Mouse (Mus musculus) embryonic facial prominence, embryonic 14.5 days (tissue): ENCODE data around the gene Senp2. TPM values are rescaled to one million over a fixed set of nuclear protein-coding genes. Genes with fewer than 3 reads are reported as not detected.
"Not testable (repeated sequence)": the region's sequence is repeated elsewhere in the genome, so short reads cannot be mapped to it uniquely, and the experiment has no call there.

Source experiments
- ATAC-seq: fragments of 200-750 bp; cut with Nextera tagmentation; 2 replicates; pipeline ENCODE4 v1.8.0; 2017; ENCODE audit warnings: low read depth, moderate number of reproducible peaks, moderate TSS enrichment
- DNase-seq: peaks from one replicate; pipeline ENCODE4 v3.0.0-alpha.2; 2015; ENCODE audit warnings: low spot score
- H3K27ac ChIP-seq: fragments of 300-500 bp; sonication (generic); replicated peaks from 2 replicates; pipeline ENCODE4 v1.5.1; 2014; ENCODE audit warnings: low read depth, mild to moderate bottlenecking, low read length, moderate library complexity
- H3K27me3 ChIP-seq: fragments of 300-500 bp; sonication (generic); replicated peaks from 2 replicates; pipeline ENCODE4 v1.6.1; 2014; ENCODE audit warnings: low read length; ENCODE audit not compliant: control insufficient read depth, insufficient read depth
- H3K36me3 ChIP-seq: fragments of 300-500 bp; sonication (generic); 2 replicates; pipeline ENCODE4 v1.6.1; 2014; ENCODE audit warnings: low read length, mixed read lengths; ENCODE audit not compliant: control insufficient read depth, insufficient read depth
- H3K4me1 ChIP-seq: fragments of 300-500 bp; sonication (generic); 2 replicates; pipeline ENCODE4 v1.6.1; 2014; ENCODE audit warnings: antibody characterized with exemption, low read length; ENCODE audit not compliant: control insufficient read depth, insufficient read depth
- H3K4me2 ChIP-seq: fragments of 300-500 bp; sonication (generic); 2 replicates; pipeline ENCODE4 v1.6.1; 2014; ENCODE audit warnings: low read depth, mild to moderate bottlenecking, low read length, moderate library complexity, mixed read lengths
- H3K4me3 ChIP-seq: fragments of 300-500 bp; sonication (generic); 2 replicates; pipeline ENCODE4 v1.5.1; 2014; ENCODE audit warnings: low read depth, mild to moderate bottlenecking, low read length
- H3K9ac ChIP-seq: fragments of 300-500 bp; sonication (generic); 2 replicates; pipeline ENCODE4 v1.6.1; 2014; ENCODE audit warnings: low read depth, mild to moderate bottlenecking, low read length, moderate library complexity, mixed read lengths
- H3K9me3 ChIP-seq: fragments of 300-500 bp; sonication (generic); 2 replicates; pipeline ENCODE4 v1.6.1; 2016; ENCODE audit warnings: low read length; ENCODE audit not compliant: control insufficient read depth
- WGBS: fragments of 180-500 bp; shearing (Covaris S2); extraction: QIAGEN DNeasy Blood & Tissue Kit; methylation state at CpG from one replicate; pipeline ENCODE4 v1.1.7; 2014; 5-methylcytosine and 5-hydroxymethylcytosine counted together
- polyA plus RNA-seq: library from polyadenylated mRNA; unstranded; fragments of >200 nt; fragmentation: Nextera tagmentation; extraction: Ambion mirVana; gene quantifications from 2 replicates; pipeline ENCODE4 v1.2.1, GENCODE M21; 2014

Senp2 gene
- polyA plus RNA-seq, 1 experiment from 2014 or later = 44.4 TPM

DNA sequence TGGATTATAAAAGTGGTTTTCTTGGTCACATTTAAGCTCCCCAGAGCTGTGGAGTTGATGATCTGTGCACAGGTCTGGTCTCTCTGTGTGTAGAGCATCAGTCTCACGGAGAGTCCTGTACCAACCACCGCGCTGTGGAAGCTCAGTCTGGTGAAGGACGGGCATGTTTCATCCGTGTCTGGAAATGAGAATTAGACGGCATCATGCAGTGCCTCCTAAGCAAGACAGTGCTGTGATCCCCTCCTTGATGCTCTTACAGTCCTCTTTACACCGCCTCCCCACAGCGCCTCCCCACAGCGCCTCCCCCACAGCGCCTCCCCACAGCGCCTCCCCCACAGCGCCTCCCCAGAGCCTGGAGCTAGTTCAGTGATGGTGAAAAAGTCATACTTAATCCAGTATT lies 25.2 kb upstream of the Senp2 start:
- Histone ChIP-seq H3K27ac (no peak overlapping the region), H3K27me3 (no peaks in the 10 kb centered on the region), H3K36me3 (no peaks in the 10 kb centered on the region), H3K9me3 (no peaks in the 10 kb centered on the region), H3K4me2 (no peak overlapping the region), H3K9ac (no peak overlapping the region), H3K4me1 (no peaks in the 10 kb centered on the region), H3K4me3 (no peak overlapping the region)
- DNase-seq = no peak
- no peak for ATAC-seq
- 89% methylated on average over 12 of the region's 12 CpGs for WGBS

DNA sequence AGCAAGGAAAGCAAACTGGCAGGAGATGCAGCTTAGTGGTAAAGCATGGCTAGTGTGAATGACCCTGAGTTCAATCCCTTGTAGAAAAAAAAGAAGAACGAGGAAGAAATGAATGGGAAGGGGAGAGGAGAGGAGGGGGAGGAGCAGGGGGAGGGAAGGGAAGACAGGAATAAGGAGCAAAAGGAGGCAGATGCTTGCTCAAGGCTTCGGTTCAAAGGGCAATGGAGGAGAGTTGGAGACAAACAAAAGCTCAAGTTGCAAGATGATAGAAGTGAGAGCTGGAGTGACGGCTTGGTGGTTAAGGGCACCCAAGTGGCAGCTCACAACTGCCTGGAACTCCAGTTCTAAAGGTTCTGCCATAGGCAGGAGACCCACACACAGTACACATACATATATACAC lies 23.1 kb upstream of the Senp2 start:
- Histone ChIP-seq H3K27me3 (no peaks in the 10 kb centered on the region), H3K9me3 (no peaks in the 10 kb centered on the region), H3K9ac (no peak overlapping the region), H3K4me2 (no peak overlapping the region), H3K36me3 (no peaks in the 10 kb centered on the region), H3K27ac (no peak overlapping the region), H3K4me3 (no peak overlapping the region), H3K4me1 (no peaks in the 10 kb centered on the region)
- no peak for DNase-seq
- WGBS = 42% methylated on average over 3 of the region's 3 CpGs
- ATAC-seq = no peak

DNA sequence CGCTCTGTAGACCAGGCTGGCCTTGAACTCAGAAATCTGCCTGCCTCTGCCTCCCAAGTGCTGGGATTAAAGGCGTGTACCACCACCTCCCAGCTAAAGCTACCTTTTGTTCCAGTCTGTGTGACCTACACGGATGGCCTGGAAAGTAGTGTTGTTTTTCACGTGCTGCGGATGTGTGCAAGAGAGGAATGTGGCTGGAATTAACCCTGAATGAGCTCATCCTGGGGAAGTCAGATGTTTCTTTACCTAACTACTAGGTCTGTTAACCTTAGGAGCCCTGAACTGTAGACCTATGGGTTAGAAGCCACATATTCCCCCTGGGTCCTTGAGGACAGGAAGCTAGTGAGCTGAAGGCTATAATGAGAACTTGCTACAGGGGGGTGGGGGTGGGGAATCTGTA lies 21.3 kb upstream of the Senp2 start:
- Histone ChIP-seq H3K9me3 (no peaks in the 10 kb centered on the region), H3K27me3 (no peaks in the 10 kb centered on the region), H3K9ac (no peak overlapping the region), H3K4me1 (no peaks in the 10 kb centered on the region), H3K4me2 (no peak overlapping the region), H3K36me3 (no peaks in the 10 kb centered on the region), H3K27ac (no peak overlapping the region), H3K4me3 (no peak overlapping the region)
- ATAC-seq (no peak), DNase-seq (no peak)
- WGBS = 40% methylated on average over 5 of the region's 5 CpGs

DNA sequence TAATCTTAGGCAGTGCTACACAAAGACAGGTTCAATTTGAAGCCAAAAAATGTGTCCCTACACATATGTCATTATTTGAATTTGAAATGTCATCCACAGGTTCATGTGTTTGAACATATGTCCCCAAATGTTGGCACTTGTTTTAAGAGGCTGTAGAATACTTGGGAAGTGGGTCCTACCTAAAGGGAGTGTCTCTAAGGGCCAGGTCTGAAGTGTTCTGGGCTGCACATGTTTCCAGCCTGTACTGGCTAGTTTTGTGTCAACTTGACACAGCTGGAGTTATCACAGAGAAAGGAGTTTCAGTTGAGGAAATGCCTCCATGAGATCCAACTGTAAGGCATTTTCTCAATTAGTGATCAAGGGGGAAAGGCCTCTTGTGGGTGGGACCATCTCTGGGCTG lies 18.4 kb upstream of the Senp2 start:
- H3K4me2 ChIP-seq, H3K9ac ChIP-seq, H3K27me3 ChIP-seq, ATAC-seq, H3K4me3 ChIP-seq, H3K27ac ChIP-seq, DNase-seq, H3K9me3 ChIP-seq, H3K4me1 ChIP-seq, H3K36me3 ChIP-seq: not testable (repeated sequence)

DNA sequence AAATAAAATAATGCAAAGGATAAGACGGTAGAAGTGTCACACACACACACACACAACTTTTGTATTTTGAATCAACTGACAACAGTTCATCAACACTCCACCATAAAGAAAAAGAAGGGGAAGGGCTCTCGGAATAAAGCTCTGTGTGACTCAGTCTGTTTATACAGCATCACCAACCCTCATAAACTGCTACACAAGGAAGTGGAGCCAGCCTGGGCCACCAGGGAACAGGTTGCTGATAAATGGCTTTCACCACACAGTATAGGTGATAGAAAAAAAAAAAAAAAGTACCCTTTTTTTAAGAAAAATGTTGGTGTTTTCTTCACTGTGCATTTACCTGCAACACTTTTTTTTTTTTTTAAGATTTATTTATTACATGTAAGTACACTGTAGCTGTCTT lies 17.5 kb upstream of the Senp2 start:
- no peaks in the 10 kb centered on the region for H3K27me3 ChIP-seq
- H3K9me3 ChIP-seq = no peaks in the 10 kb centered on the region
- no peak for ATAC-seq
- 72% methylated on average over 2 of the region's 2 CpGs for WGBS
- DNase-seq = no peak
- no peak overlapping the region for H3K4me2 ChIP-seq
- H3K27ac ChIP-seq = no peak overlapping the region
- no peaks in the 10 kb centered on the region for H3K36me3 ChIP-seq
- no peak overlapping the region for H3K4me3 ChIP-seq
- no peak overlapping the region for H3K9ac ChIP-seq
- no peaks in the 10 kb centered on the region for H3K4me1 ChIP-seq

GRCm38 (mm10) chr16:21995304-21995703 lies 14.0 kb upstream of the Senp2 start, which contains the start of gene Liph:
Liph (minus strand) TSS chr16:21995663.
- Histone ChIP-seq H3K9ac (peak within 1 kb of the TSS; percentile 20; the same call in 1 of the 2 replicates), H3K27me3 (no peaks in the 10 kb centered on the region), H3K36me3 (no peaks in the 10 kb centered on the region), H3K9me3 (no peaks in the 10 kb centered on the region), H3K27ac (no peak within 1 kb of the TSS), H3K4me2 (peak within 1 kb of the TSS; percentile 48), H3K4me1 (no peaks in the 10 kb centered on the region), H3K4me3 (peak within 1 kb of the TSS; percentile 24; the same call in 1 of the 2 replicates)
- DNase-seq (peak; percentile 46), ATAC-seq (no peak)
- 10% methylated on average over 16 of the region's 16 CpGs for WGBS

DNA sequence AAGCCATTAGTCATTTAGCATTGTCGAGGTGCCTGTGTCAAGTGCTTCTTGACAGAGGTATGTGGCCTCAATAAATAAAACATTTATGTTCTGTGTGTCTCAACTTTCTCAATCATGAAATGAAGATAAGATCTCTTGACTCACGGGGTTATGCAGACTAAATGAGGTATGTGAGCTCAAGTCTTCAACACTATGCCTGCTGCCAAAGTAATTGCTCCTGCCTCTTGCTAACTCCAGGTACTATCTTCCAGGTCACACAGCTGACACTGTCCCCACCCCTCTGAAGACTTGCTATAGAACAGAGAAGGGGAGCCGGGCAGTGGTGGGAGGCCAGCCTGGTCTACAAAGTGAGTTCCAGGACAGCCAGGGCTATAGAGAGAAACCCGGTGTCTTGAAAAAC lies 12.9 kb upstream of the Senp2 start:
- Histone ChIP-seq H3K4me2 (no peak overlapping the region), H3K9me3 (no peaks in the 10 kb centered on the region), H3K27ac (no peak overlapping the region), H3K9ac (no peak overlapping the region), H3K4me3 (no peak overlapping the region), H3K36me3 (no peaks in the 10 kb centered on the region), H3K4me1 (no peaks in the 10 kb centered on the region), H3K27me3 (no peaks in the 10 kb centered on the region)
- WGBS = 47% methylated on average over 4 of the region's 4 CpGs
- DNase-seq (no peak), ATAC-seq (no peak)

- Histone ChIP-seq H3K9me3 (no peaks in the 10 kb centered on the region), H3K4me2 (no peak overlapping the region), H3K9ac (no peak overlapping the region), H3K4me1 (no peaks in the 10 kb centered on the region), H3K27ac (no peak overlapping the region), H3K27me3 (no peaks in the 10 kb centered on the region), H3K36me3 (no peaks in the 10 kb centered on the region), H3K4me3 (no peak overlapping the region)
- ATAC-seq (no peak), DNase-seq (peak; percentile 50)
- WGBS = 52% methylated on average over 5 of the region's 5 CpGs
These were observed 12.2 kb upstream of the Senp2 start for GRCm38 (mm10) chr16:21996881-21997641.

DNA sequence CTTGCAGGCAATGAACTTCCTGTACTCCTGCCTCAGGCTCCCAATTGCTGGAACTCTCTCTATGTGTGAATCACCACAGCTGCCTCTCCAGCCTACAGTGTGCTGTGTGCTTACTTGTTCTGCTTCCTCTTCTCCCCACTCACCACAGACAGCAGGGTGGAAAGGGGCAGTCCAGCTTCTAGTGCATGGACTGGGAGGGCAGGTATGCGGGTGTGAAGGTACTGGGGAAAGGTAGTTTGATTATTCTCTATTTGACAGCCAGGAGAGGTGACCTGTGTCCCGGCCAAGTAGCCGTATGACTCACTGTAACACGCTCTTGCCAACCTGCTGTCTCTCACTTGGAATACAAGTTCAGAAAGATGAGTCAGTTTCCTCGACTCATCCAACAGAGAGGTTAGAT lies 11.2 kb upstream of the Senp2 start:
- ATAC-seq = no peak
- DNase-seq = no peak
- 76% methylated on average over 5 of the region's 5 CpGs for WGBS

More for the DNA sequence above, 11.2 kb upstream of the Senp2 start:
- Histone ChIP-seq H3K4me2 (no peak overlapping the region), H3K9me3 (no peaks in the 10 kb centered on the region), H3K4me1 (no peaks in the 10 kb centered on the region), H3K4me3 (no peak overlapping the region), H3K36me3 (no peaks in the 10 kb centered on the region), H3K9ac (no peak overlapping the region), H3K27ac (no peak overlapping the region), H3K27me3 (no peaks in the 10 kb centered on the region)
